In the genomic region with DNA sequence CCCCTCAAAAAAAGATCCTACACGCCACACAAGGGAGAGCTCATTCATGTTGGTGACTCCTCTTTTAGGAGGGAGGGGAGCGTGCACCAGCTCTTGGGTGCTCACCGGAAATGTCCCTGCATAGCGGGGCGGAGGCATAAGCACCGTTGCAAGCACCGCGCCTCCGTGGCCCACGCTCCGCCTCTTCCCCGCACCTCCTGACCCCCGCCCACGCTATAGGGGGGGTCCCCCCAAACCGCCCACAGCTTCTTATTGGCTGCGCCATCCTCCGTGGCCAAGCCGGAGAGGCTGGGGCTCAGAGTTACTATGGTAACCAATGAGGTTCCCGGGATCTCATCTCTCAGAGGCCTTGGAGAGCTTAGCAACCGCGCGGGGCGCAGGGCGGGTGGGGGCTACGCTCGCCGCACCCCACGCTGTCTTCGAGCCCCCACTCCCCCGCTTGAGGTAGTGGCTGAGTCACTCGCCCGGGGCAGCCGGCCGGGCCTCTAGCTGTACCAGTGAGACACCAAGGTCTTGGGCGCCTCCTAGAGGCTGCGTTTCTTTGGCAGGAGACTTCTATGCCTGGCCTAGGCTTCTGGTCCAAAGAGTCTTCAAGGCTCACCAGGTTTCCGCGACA, we compare ENCODE assay signal across 8 mouse cellular contexts. TPM values are rescaled to one million over a fixed set of nuclear protein-coding genes. Genes with fewer than 3 reads are reported as not detected.
A peak's percentile ranks its signal among the peaks of the same experiment; 100 is the strongest.
DNase-seq lines count a peak whose midpoint lies in the region; ATAC-seq and TF ChIP-seq lines count a peak whose summit lies in the region.

No protein-coding gene starts in this region.

- peak overlapping the region; percentile 77 for H3K4me3 ChIP-seq in lung, embryonic 14.5 days (ENCODE audit: low read depth, low read length)
- peak overlapping the region; percentile 54 for H3K4me3 ChIP-seq in olfactory bulb, adult 2 months (ENCODE audit: insufficient read depth, low read depth, low read length)

- WGBS in lung, embryonic 14.5 days: under 1% methylated on average over 38 of the region's 38 CpGs
- under 1% methylated on average over 38 of the region's 38 CpGs for WGBS in olfactory bulb, adult 2 months

- peaks cover 2% of the 10 kb centered on the region for H3K4me1 ChIP-seq in lung, embryonic 14.5 days (ENCODE audit: insufficient read depth)
- peaks cover 40% of the 10 kb centered on the region for H3K4me1 ChIP-seq in olfactory bulb, adult 2 months (ENCODE audit: control insufficient read depth, insufficient read depth, low read length)

- peak; percentile 93 for DNase-seq in MEL-GATA-1-ER (ENCODE audit: extremely low read depth, low read depth)
- peak; percentile 96 for DNase-seq in cerebellum, adult 8-10 months
- peak; percentile 88 for DNase-seq in forelimb bud, embryonic 11.5 days (ENCODE audit: low read depth, low spot score)
- peak; percentile 88 to 93 for DNase-seq in layer of hippocampus, adult 8-10 months (ENCODE audit: low spot score in 2 of 2)
- DNase-seq in lung, embryonic 14.5 days: peak; percentile 98
- peak; percentile 85 for DNase-seq in thymus, postnatal 0 days (ENCODE audit: low spot score)

- peak; percentile 54 to 73 for ATAC-seq in hematopoietic stem cell, adult 5-6 weeks (replicated peaks in 1 of 2; ENCODE audit: insufficient read depth in 1 of 2, low FRiP score in 2 of 2, low TSS enrichment in 1 of 2, low read depth in 1 of 2, poor library complexity in 2 of 2, severe bottlenecking in 2 of 2)
- ATAC-seq in lung, embryonic 14.5 days (ENCODE audit: insufficient read depth): peak; percentile 45

- TF ChIP-seq POLR2A in olfactory bulb, adult 2 months (IDR thresholded peaks at IDR 0.05; ENCODE audit: insufficient read depth, low read depth, low read length): peak; percentile 6; the same call in 1 of the 2 replicates

- H3K4me2 ChIP-seq in lung, embryonic 14.5 days: peak overlapping the region; percentile 76

- H3K36me3 ChIP-seq in lung, embryonic 14.5 days (ENCODE audit: insufficient read depth): peaks cover 25% of the 10 kb centered on the region

- H3K9ac ChIP-seq in lung, embryonic 14.5 days: no peak overlapping the region

- peak; percentile 77 for TF ChIP-seq CTCF in lung, embryonic 14.5 days (IDR thresholded peaks at IDR 0.05; ENCODE audit: low read depth)
- no peak; the same call in none of the 2 replicates for TF ChIP-seq CTCF in olfactory bulb, adult 2 months (IDR thresholded peaks at IDR 0.05; ENCODE audit: insufficient read depth, low read depth, low read length)

- peaks cover 72% of the 10 kb centered on the region for H3K27me3 ChIP-seq in lung, embryonic 14.5 days (ENCODE audit: insufficient read depth, low read length)

- H3K27ac ChIP-seq in lung, embryonic 14.5 days (ENCODE audit: low read depth): peak overlapping the region; percentile 33; the same call in 1 of the 2 replicates
- H3K27ac ChIP-seq in olfactory bulb, adult 2 months (ENCODE audit: insufficient read depth, low read depth, low read length): peak overlapping the region; percentile 29; the same call in 1 of the 2 replicates

- no peaks in the 10 kb centered on the region for H3K9me3 ChIP-seq in lung, embryonic 14.5 days (ENCODE audit: low read depth, low read length)

RNA-seq across cellular contexts. Expression of gene Hic1, which starts 0.9 kb away (rescaled TPM):
- total RNA-seq in hematopoietic stem cell, adult 5-6 weeks (2017): not detected in 2 replicates
- total RNA-seq in layer of hippocampus, adult 8-10 months (2022): 1 to 10 TPM; 2.9 to 4.9 (median 3.9) TPM
- 14.0 and 15.6 TPM in 2 replicates for polyA plus RNA-seq in lung, embryonic 14.5 days (2014; fragmentation: Nextera tagmentation; extraction: Ambion mirVana)
- polyA plus RNA-seq in olfactory bulb, adult 2 months (2012; ENCODE audit: insufficient read depth, insufficient read length, low replicate concordance, missing spikeins): not detected in 2 replicates
- 8.3 and 11.0 TPM in 2 replicates for polyA plus RNA-seq in thymus, postnatal 0 days (2015; fragmentation: Nextera tagmentation; extraction: Ambion mirVana)

RNA-seq across cellular contexts. Expression of gene Ovca2, which starts 8.4 kb away (rescaled TPM):
- 17.1 and 20.8 TPM in 2 replicates for total RNA-seq in hematopoietic stem cell, adult 5-6 weeks (2017)
- total RNA-seq in layer of hippocampus, adult 8-10 months (2022): 10 to 100 TPM; 15.6 to 23.4 (median 19.8) TPM
- polyA plus RNA-seq in lung, embryonic 14.5 days (2014; fragmentation: Nextera tagmentation; extraction: Ambion mirVana): 28.6 and 29.9 TPM in 2 replicates
- polyA plus RNA-seq in olfactory bulb, adult 2 months (2012; ENCODE audit: insufficient read depth, insufficient read length, low replicate concordance, missing spikeins): not detected in 2 replicates
- polyA plus RNA-seq in thymus, postnatal 0 days (2015; fragmentation: Nextera tagmentation; extraction: Ambion mirVana): 34.2 and 37.7 TPM in 2 replicates

RNA-seq across cellular contexts. Expression of gene Dph1, which starts 20.8 kb away (rescaled TPM):
- 7.8 and 14.0 TPM in 2 replicates for total RNA-seq in hematopoietic stem cell, adult 5-6 weeks (2017)
- total RNA-seq in layer of hippocampus, adult 8-10 months (2022): 10 to 100 TPM; 28.9 to 38.6 (median 30.9) TPM
- polyA plus RNA-seq in lung, embryonic 14.5 days (2014; fragmentation: Nextera tagmentation; extraction: Ambion mirVana): 25.0 and 26.5 TPM in 2 replicates
- polyA plus RNA-seq in olfactory bulb, adult 2 months (2012; ENCODE audit: insufficient read depth, insufficient read length, low replicate concordance, missing spikeins): not detected in 2 replicates
- polyA plus RNA-seq in thymus, postnatal 0 days (2015; fragmentation: Nextera tagmentation; extraction: Ambion mirVana): 14.0 and 14.1 TPM in 2 replicates

RNA-seq across cellular contexts. Expression of gene Rtn4rl1, which starts 23.3 kb away (rescaled TPM):
- 0.84 TPM in 1 of 2 replicates, not detected in the other for total RNA-seq in hematopoietic stem cell, adult 5-6 weeks (2017)
- total RNA-seq in layer of hippocampus, adult 8-10 months (2022): 100 to 1,000 TPM in 2 of 4 experiments, 10 to 100 TPM in 2; 80.7 to 110 (median 97.3) TPM
- 1.1 and 1.5 TPM in 2 replicates for polyA plus RNA-seq in lung, embryonic 14.5 days (2014; fragmentation: Nextera tagmentation; extraction: Ambion mirVana)
- not detected in 2 replicates for polyA plus RNA-seq in olfactory bulb, adult 2 months (2012; ENCODE audit: insufficient read depth, insufficient read length, low replicate concordance, missing spikeins)
- 7.8 and 8.1 TPM in 2 replicates for polyA plus RNA-seq in thymus, postnatal 0 days (2015; fragmentation: Nextera tagmentation; extraction: Ambion mirVana)

Comparison
In these comparisons a context has a peak if more than half of its experiments do, and no peak if none do; other contexts are left out.
1. Peak in every context shown above with its lines: DNase-seq, ATAC-seq, H3K4me3 ChIP-seq and H3K27ac ChIP-seq.
2. RNA of gene Ovca2, which starts 8.4 kb away (polyA plus RNA-seq): 34.2 to 37.7 TPM in thymus, postnatal 0 days and 28.6 to 29.9 TPM in lung, embryonic 14.5 days; not detected in olfactory bulb, adult 2 months; every median in the first group is over 10 times any median in the second.
3. RNA of gene Dph1, which starts 20.8 kb away (polyA plus RNA-seq): 25.0 to 26.5 TPM in lung, embryonic 14.5 days and 14.0 to 14.1 TPM in thymus, postnatal 0 days; not detected in olfactory bulb, adult 2 months; every median in the first group is over 10 times any median in the second.